Comparison of ENCODE assay signal across 8 mouse cellular contexts in genomic region chr14:73000325-73000724, GRCm38 (mm10). TPM values are rescaled to one million over a fixed set of nuclear protein-coding genes. Genes with fewer than 3 reads are reported as not detected.
DNase-seq lines count a peak whose midpoint lies in the region; ATAC-seq and TF ChIP-seq lines count a peak whose summit lies in the region.

No protein-coding gene starts in this region.

- DNase-seq in left cerebral cortex, adult 18-20 months (ENCODE audit: low spot score in 2 of 2), result peak; percentile 40 to 68
- no peak for DNase-seq in left cerebral cortex, adult 11 months (ENCODE audit: low spot score)
- DNase-seq in R1 (ENCODE audit: low read depth, low spot score), result peak; percentile 58
- peak; percentile 81 for DNase-seq in heart, postnatal 4 days
- peak; percentile 73 for DNase-seq in left cerebral cortex, postnatal 4 days
- peak; percentile 70 for DNase-seq in neural tube, embryonic 11.5 days (ENCODE audit: low spot score)
- peak; percentile 57 for DNase-seq in thymus, postnatal 25 days

- TF ChIP-seq POLR2A in cortical plate, adult 2 months (IDR thresholded peaks at IDR 0.05; ENCODE audit: extremely low read depth, insufficient read depth, low read length), result no peak

- no peaks in the 10 kb centered on the region for H3K4me1 ChIP-seq in cortical plate, adult 2 months (ENCODE audit: control insufficient read depth, insufficient read depth, low read length)
- H3K4me1 ChIP-seq in neural tube, embryonic 11.5 days (ENCODE audit: control insufficient read depth, insufficient read depth, low read length), result no peaks in the 10 kb centered on the region

- 53% methylated on average over 10 of the region's 10 CpGs for WGBS in neural tube, embryonic 11.5 days

- intact Hi-C loops in left cerebral cortex, postnatal 4 days (cut with DNase I), result no loop called here

- no peak overlapping the region for H3K4me3 ChIP-seq in cortical plate, adult 2 months (ENCODE audit: insufficient read depth, low read length)
- H3K4me3 ChIP-seq in neural tube, embryonic 11.5 days (ENCODE audit: low read depth, low read length), result no peak overlapping the region

- H3K36me3 ChIP-seq in neural tube, embryonic 11.5 days (ENCODE audit: control insufficient read depth, insufficient read depth, low read length), result no peaks in the 10 kb centered on the region

- H3K4me2 ChIP-seq in neural tube, embryonic 11.5 days (ENCODE audit: low read depth), result no peak overlapping the region

- TF ChIP-seq CTCF in cortical plate, adult 2 months (IDR thresholded peaks at IDR 0.05; ENCODE audit: extremely low read depth, insufficient read depth, low read length), result peak; percentile 75

- no peak overlapping the region for H3K27ac ChIP-seq in cortical plate, adult 2 months (ENCODE audit: insufficient read depth, low read length)
- no peak overlapping the region for H3K27ac ChIP-seq in neural tube, embryonic 11.5 days (ENCODE audit: low read depth, low read length)

- no peak for ATAC-seq in neural tube, embryonic 11.5 days (ENCODE audit: insufficient read depth, low FRiP score, low TSS enrichment)

- no peak overlapping the region for H3K9ac ChIP-seq in neural tube, embryonic 11.5 days (ENCODE audit: low read length)

- no peaks in the 10 kb centered on the region for H3K27me3 ChIP-seq in neural tube, embryonic 11.5 days (ENCODE audit: control insufficient read depth, insufficient read depth, low read length)

- no peaks in the 10 kb centered on the region for H3K9me3 ChIP-seq in neural tube, embryonic 11.5 days (ENCODE audit: control insufficient read depth, low read length)

RNA-seq across cellular contexts. Expression of gene Cysltr2, which starts 48.6 kb away (rescaled TPM):
- total RNA-seq in left cerebral cortex, adult 18-20 months (2021), result 1 to 10 TPM; 1.6 to 1.9 TPM
- polyA plus RNA-seq in cortical plate, adult 2 months (2012; rRNA removed), result 1.1 and 1.2 TPM in 2 replicates
- total RNA-seq in heart, postnatal 4 days (2021), result not detected
- total RNA-seq in left cerebral cortex, postnatal 4 days (2021), result under 1 TPM; 0.78 to 0.85 TPM
- polyA plus RNA-seq in neural tube, embryonic 11.5 days (2014; fragmentation: Nextera tagmentation; extraction: Ambion mirVana), result 0.28 TPM in 1 of 2 replicates, not detected in the other
